Mouse (Mus musculus): ENCODE measurements around the gene Col15a1.

DNA sequence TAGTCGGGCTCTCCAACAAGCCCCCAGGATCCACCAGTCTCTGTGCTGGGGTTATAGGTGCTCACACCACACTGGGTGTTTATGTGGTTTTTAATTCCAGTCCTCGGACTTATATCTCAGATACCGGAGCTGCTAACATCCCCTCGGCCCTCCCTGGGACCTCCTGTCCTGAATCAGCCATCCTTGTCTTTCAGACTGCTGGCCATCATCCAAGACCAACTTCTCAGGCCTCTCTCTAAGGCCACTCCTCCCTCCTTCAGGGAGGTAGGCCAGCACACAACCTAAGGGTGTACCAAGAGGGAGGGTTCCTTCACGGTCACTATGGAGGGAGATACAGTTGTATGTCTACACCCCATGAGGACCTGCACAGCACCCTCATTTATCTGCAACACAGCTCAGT is 4.3 kb upstream of the Col15a1 start:
- TF ChIP-seq CTCF (IDR thresholded peaks at IDR 0.05; ENCODE audit: low read depth, low read length), result no peak
- no peak for TF ChIP-seq EP300 (IDR thresholded peaks at IDR 0.05; ENCODE audit: insufficient read depth, low read depth, low read length)
